Mouse (Mus musculus): ENCODE measurements at regions not wholly inside any gene's neighbourhood (a gene's known extent, or its start where the extent isn't known, plus 50 kb on each side); places are given as distances from the start of the nearest gene placed in this dataset.

GRCm38 (mm10) chr13:90823877-90824276 lies 81.3 kb downstream of the Atp6ap1l start:
- DNase-seq: peak; percentile 6 to 8

GRCm38 (mm10) chr13:90821898-90822297 lies 83.3 kb downstream of the Atp6ap1l start:
- DNase-seq: no peak

GRCm38 (mm10) chr13:90820453-90820852 lies 84.7 kb downstream of the Atp6ap1l start:
- no peak for DNase-seq

- DNase-seq: no peak
Measured at GRCm38 (mm10) chr13:90819934-90820333, 85.2 kb downstream of the Atp6ap1l start.

GRCm38 (mm10) chr13:90814174-90814865 lies 90.8 kb downstream of the Atp6ap1l start:
- no peak for DNase-seq

- no peak for DNase-seq
Measured at GRCm38 (mm10) chr13:90810011-90810410, 95.1 kb downstream of the Atp6ap1l start.

GRCm38 (mm10) chr13:90799641-90800040 lies 105.5 kb downstream of the Atp6ap1l start:
- no peak for DNase-seq

GRCm38 (mm10) chr13:90798791-90799542 lies 106.2 kb downstream of the Atp6ap1l start:
- no peak for DNase-seq

- DNase-seq: no peak
Measured at GRCm38 (mm10) chr13:90798381-90798780, 106.8 kb downstream of the Atp6ap1l start.

GRCm38 (mm10) chr13:90797209-90797608 lies 107.9 kb downstream of the Atp6ap1l start:
- DNase-seq: no peak

- DNase-seq: no peak
Measured at GRCm38 (mm10) chr13:90796809-90797208, 108.3 kb downstream of the Atp6ap1l start.

GRCm38 (mm10) chr13:90782435-90782834 lies 122.7 kb downstream of the Atp6ap1l start:
- DNase-seq: no peak

- DNase-seq: no peak
Measured at GRCm38 (mm10) chr13:90781974-90782373, 123.2 kb downstream of the Atp6ap1l start.

- no peak for DNase-seq
Measured at GRCm38 (mm10) chr13:90777952-90778298, 127.2 kb downstream of the Atp6ap1l start.

- DNase-seq: no peak
Measured at GRCm38 (mm10) chr13:90777123-90777951, 127.8 kb downstream of the Atp6ap1l start.

GRCm38 (mm10) chr13:90762154-90762553 lies 143.0 kb downstream of the Atp6ap1l start:
- no peak for DNase-seq

- DNase-seq: no peak
Measured at GRCm38 (mm10) chr13:90760516-90761050, 144.6 kb downstream of the Atp6ap1l start.

GRCm38 (mm10) chr13:90754451-90754850 lies 150.7 kb downstream of the Atp6ap1l start:
- no peak for DNase-seq

GRCm38 (mm10) chr13:90749741-90750140 lies 155.4 kb downstream of the Atp6ap1l start:
- DNase-seq: no peak

- DNase-seq: peak; percentile 19 to 27
Measured at GRCm38 (mm10) chr13:90745063-90745462, 160.1 kb downstream of the Atp6ap1l start.

GRCm38 (mm10) chr13:90742615-90743402 lies 162.3 kb downstream of the Atp6ap1l start:
- DNase-seq: no peak

GRCm38 (mm10) chr13:90739797-90740196 lies 165.4 kb downstream of the Atp6ap1l start:
- DNase-seq: no peak

All from heart, adult 18-20 months (tissue).